Mouse (Mus musculus) kidney, embryonic 14.5 days (tissue): ENCODE measurements around the gene Mrpl12. TPM values are rescaled to one million over a fixed set of nuclear protein-coding genes. Genes with fewer than 3 reads are reported as not detected.
"Not testable (repeated sequence)": the region's sequence is repeated elsewhere in the genome, so short reads cannot be mapped to it uniquely, and the experiment has no call there.

ENCODE experiments used
- ATAC-seq: fragments of 200-750 bp; cut with Nextera tagmentation; 2 replicates; pipeline ENCODE4 v1.8.0; 2017; ENCODE audit warnings: moderate number of reproducible peaks, mild to moderate bottlenecking, moderate TSS enrichment, moderate library complexity; ENCODE audit not compliant: low FRiP score, low TSS enrichment
- H3K27ac ChIP-seq: fragments of 300-500 bp; sonication (generic); 2 replicates; pipeline ENCODE4 v1.5.1; 2014; ENCODE audit warnings: low read depth, mild to moderate bottlenecking, low read length, moderate library complexity, mixed read lengths
- H3K27me3 ChIP-seq: fragments of 300-500 bp; sonication (generic); 2 replicates; pipeline ENCODE4 v1.6.1; 2014; ENCODE audit warnings: mild to moderate bottlenecking, low read length; ENCODE audit not compliant: control insufficient read depth, insufficient read depth
- H3K36me3 ChIP-seq: fragments of 300-500 bp; sonication (generic); 2 replicates; pipeline ENCODE4 v1.6.1; 2014; ENCODE audit warnings: low read length, mixed read lengths; ENCODE audit not compliant: control insufficient read depth, insufficient read depth
- H3K4me1 ChIP-seq: fragments of 300-500 bp; sonication (generic); 2 replicates; pipeline ENCODE4 v1.6.1; 2014; ENCODE audit warnings: low read length, mixed read lengths; ENCODE audit not compliant: control insufficient read depth, insufficient read depth
- H3K4me2 ChIP-seq: fragments of 300-500 bp; sonication (generic); replicated peaks from 2 replicates; pipeline ENCODE4 v1.6.1; 2014; ENCODE audit warnings: low read depth, mild to moderate bottlenecking, low read length
- H3K4me3 ChIP-seq: fragments of 300-500 bp; sonication (generic); 2 replicates; pipeline ENCODE4 v1.5.1; 2014; ENCODE audit warnings: mild to moderate bottlenecking, low read length
- H3K9ac ChIP-seq: fragments of 300-500 bp; sonication (generic); 2 replicates; pipeline ENCODE4 v1.6.1; 2014; ENCODE audit warnings: low read depth, mild to moderate bottlenecking, low read length, moderate library complexity
- H3K9me3 ChIP-seq: fragments of 300-500 bp; sonication (generic); 2 replicates; pipeline ENCODE4 v1.6.1; 2016; ENCODE audit warnings: low read length; ENCODE audit not compliant: control insufficient read depth
- WGBS: fragments of 180-500 bp; shearing (Covaris S2); extraction: QIAGEN DNeasy Blood & Tissue Kit; methylation state at CpG from one replicate; pipeline ENCODE4 v1.1.7; 2014; 5-methylcytosine and 5-hydroxymethylcytosine counted together
- polyA plus RNA-seq: library from polyadenylated mRNA; unstranded; fragments of >200 nt; fragmentation: Nextera tagmentation; extraction: Ambion mirVana; gene quantifications from 2 replicates; pipeline ENCODE4 v1.2.1, GENCODE M21; 2014

Gene Mrpl12
- polyA plus RNA-seq, 1 experiment from 2014 or later = 176 TPM

GRCm38 (mm10) chr11:120509940-120510339, 25.5 kb downstream of the Mrpl12 start:
- H3K4me2 ChIP-seq = peak overlapping the region; percentile 37; the same call in 1 of the 2 replicates
- peaks cover 10% of the 10 kb centered on the region for H3K4me1 ChIP-seq
- no peak overlapping the region for H3K4me3 ChIP-seq
- H3K27ac ChIP-seq = no peak overlapping the region
- no peaks in the 10 kb centered on the region for H3K9me3 ChIP-seq
- no peak for ATAC-seq
- 57% methylated on average over 4 of the region's 4 CpGs for WGBS
- H3K9ac ChIP-seq = no peak overlapping the region
- no peaks in the 10 kb centered on the region for H3K36me3 ChIP-seq
- no peaks in the 10 kb centered on the region for H3K27me3 ChIP-seq

- no peaks in the 10 kb centered on the region for H3K27me3 ChIP-seq
- WGBS = 9% methylated on average over 16 of the region's 16 CpGs
- peak overlapping the region; percentile 22 for H3K4me3 ChIP-seq
- no peak for ATAC-seq
- peaks cover 10% of the 10 kb centered on the region for H3K4me1 ChIP-seq
- peak overlapping the region; percentile 25; the same call in 1 of the 2 replicates for H3K27ac ChIP-seq
- peak overlapping the region; percentile 32; the same call in 1 of the 2 replicates for H3K9ac ChIP-seq
- peak overlapping the region; percentile 37 for H3K4me2 ChIP-seq
- no peaks in the 10 kb centered on the region for H3K36me3 ChIP-seq
- H3K9me3 ChIP-seq = no peaks in the 10 kb centered on the region
Observed at GRCm38 (mm10) chr11:120510375-120511030, 26.1 kb downstream of the Mrpl12 start.

- Histone ChIP-seq H3K4me2 (no peak overlapping the region), H3K27ac (no peak overlapping the region), H3K27me3 (no peaks in the 10 kb centered on the region), H3K4me1 (peaks cover 10% of the 10 kb centered on the region), H3K36me3 (no peaks in the 10 kb centered on the region), H3K9me3 (no peaks in the 10 kb centered on the region), H3K4me3 (no peak overlapping the region), H3K9ac (no peak overlapping the region)
- no peak for ATAC-seq
- WGBS = 23% methylated on average over 6 of the region's 6 CpGs
Observed at GRCm38 (mm10) chr11:120512790-120513453, 28.5 kb downstream of the Mrpl12 start.

- H3K4me3 ChIP-seq, H3K36me3 ChIP-seq, H3K9ac ChIP-seq, H3K27me3 ChIP-seq, H3K4me1 ChIP-seq, H3K9me3 ChIP-seq, ATAC-seq, H3K4me2 ChIP-seq, H3K27ac ChIP-seq: not testable (repeated sequence)
- WGBS = 85% methylated on average over 2 of the region's 2 CpGs
Observed at GRCm38 (mm10) chr11:120514262-120514661, 29.8 kb downstream of the Mrpl12 start.

GRCm38 (mm10) chr11:120515611-120516010, 31.2 kb downstream of the Mrpl12 start:
- WGBS = 18% methylated on average over 17 of the region's 17 CpGs

GRCm38 (mm10) chr11:120517147-120517546, 32.7 kb downstream of the Mrpl12 start:
- no peak overlapping the region for H3K27ac ChIP-seq
- no peaks in the 10 kb centered on the region for H3K36me3 ChIP-seq
- 85% methylated on average over 4 of the region's 4 CpGs for WGBS
- no peak overlapping the region for H3K9ac ChIP-seq
- no peak overlapping the region for H3K4me2 ChIP-seq
- no peaks in the 10 kb centered on the region for H3K4me1 ChIP-seq
- no peaks in the 10 kb centered on the region for H3K9me3 ChIP-seq
- no peak for ATAC-seq
- no peak overlapping the region for H3K4me3 ChIP-seq
- no peaks in the 10 kb centered on the region for H3K27me3 ChIP-seq

More at GRCm38 (mm10) chr11:120515611-120516010, 31.2 kb downstream of the Mrpl12 start:
- peak; percentile 78 for ATAC-seq
- Histone ChIP-seq H3K4me3 (no peak overlapping the region), H3K9ac (no peak overlapping the region), H3K27me3 (no peaks in the 10 kb centered on the region), H3K36me3 (no peaks in the 10 kb centered on the region), H3K4me2 (no peak overlapping the region), H3K27ac (no peak overlapping the region), H3K9me3 (no peaks in the 10 kb centered on the region), H3K4me1 (peaks cover 4% of the 10 kb centered on the region; the same call in 1 of the 2 replicates)

GRCm38 (mm10) chr11:120518027-120518426, 33.6 kb downstream of the Mrpl12 start:
- no peak for ATAC-seq
- H3K27ac ChIP-seq = no peak overlapping the region
- 54% methylated on average over 6 of the region's 6 CpGs for WGBS

GRCm38 (mm10) chr11:120518558-120518957, 34.1 kb downstream of the Mrpl12 start:
- Histone ChIP-seq H3K27me3 (no peaks in the 10 kb centered on the region), H3K36me3 (no peaks in the 10 kb centered on the region), H3K4me2 (no peak overlapping the region), H3K9ac (no peak overlapping the region), H3K4me3 (no peak overlapping the region), H3K9me3 (no peaks in the 10 kb centered on the region), H3K4me1 (no peaks in the 10 kb centered on the region), H3K27ac (no peak overlapping the region)
- WGBS = 70% methylated on average over 6 of the region's 6 CpGs
- no peak for ATAC-seq

More at GRCm38 (mm10) chr11:120518027-120518426, 33.6 kb downstream of the Mrpl12 start:
- Histone ChIP-seq H3K9me3 (no peaks in the 10 kb centered on the region), H3K4me2 (no peak overlapping the region), H3K36me3 (no peaks in the 10 kb centered on the region), H3K27me3 (no peaks in the 10 kb centered on the region), H3K4me3 (no peak overlapping the region), H3K4me1 (no peaks in the 10 kb centered on the region), H3K9ac (no peak overlapping the region)

GRCm38 (mm10) chr11:120519738-120520137, 35.3 kb downstream of the Mrpl12 start:
- no peak overlapping the region; the same call in 1 of the 2 replicates for H3K9ac ChIP-seq
- no peak overlapping the region; the same call in 1 of the 2 replicates for H3K4me2 ChIP-seq
- no peaks in the 10 kb centered on the region for H3K36me3 ChIP-seq
- no peaks in the 10 kb centered on the region for H3K4me1 ChIP-seq
- H3K27ac ChIP-seq = no peak overlapping the region
- H3K27me3 ChIP-seq = no peaks in the 10 kb centered on the region
- no peaks in the 10 kb centered on the region for H3K9me3 ChIP-seq
- WGBS = 34% methylated on average over 9 of the region's 9 CpGs
- ATAC-seq = peak; percentile 15; the same call in 1 of the 2 replicates
- H3K4me3 ChIP-seq = no peak overlapping the region
